Comparison of ENCODE assay signal across 8 mouse cellular contexts in genomic region chr1:155097354-155097753, GRCm38 (mm10). TPM values are rescaled to one million over a fixed set of nuclear protein-coding genes. Genes with fewer than 3 reads are reported as not detected.
DNase-seq lines count a peak whose midpoint lies in the region; ATAC-seq and TF ChIP-seq lines count a peak whose summit lies in the region.

No protein-coding gene starts in this region.

- WGBS in forebrain, embryonic 12.5 days = 30% methylated on average over 6 of the region's 6 CpGs
- WGBS in liver, embryonic 14.5 days (ENCODE audit: insufficient replicate concordance) = 4% methylated on average over 6 of the region's 6 CpGs

- TF ChIP-seq CTCF in liver, embryonic 14.5 days (IDR thresholded peaks at IDR 0.05; ENCODE audit: low read depth) = no peak

- no peak for ATAC-seq in forebrain, embryonic 12.5 days (ENCODE audit: low FRiP score)
- ATAC-seq in liver, embryonic 14.5 days (ENCODE audit: insufficient read depth) = peak; percentile 47
- ATAC-seq in monocyte, adult 5-6 weeks (replicated peaks; ENCODE audit: insufficient number of reproducible peaks, low FRiP score, low TSS enrichment, poor library complexity, severe bottlenecking) = no peak

- DNase-seq in 3134 (ENCODE audit: extremely low read depth, insufficient read length, low spot score) = peak; percentile 34
- DNase-seq in CD4-positive helper T cell, adult 2 months (ENCODE audit: low read depth, low spot score) = peak; percentile 48
- DNase-seq in liver, embryonic 14.5 days (ENCODE audit: low read depth in 3 of 3, low spot score in 3 of 3) = peak; percentile 82 to 87 (median 85)
- DNase-seq in spleen, postnatal 36 days (ENCODE audit: low spot score in 2 of 2) = peak; percentile 48 to 67
- no peak for DNase-seq in embryo, embryonic 10.5 days (ENCODE audit: low spot score)
- no peak for DNase-seq in layer of hippocampus, postnatal 36 days

- peaks cover 43% of the 10 kb centered on the region for H3K4me1 ChIP-seq in forebrain, embryonic 12.5 days
- peaks cover 17% of the 10 kb centered on the region in 2 experiments for H3K4me1 ChIP-seq in liver, embryonic 14.5 days (replicated peaks; ENCODE audit: control insufficient read depth in 2 of 2, insufficient read depth in 2 of 2, low read length in 1 of 2)

- peak; percentile 75 for TF ChIP-seq EP300 in liver, embryonic 14.5 days (IDR thresholded peaks at IDR 0.05; ENCODE audit: low read depth)

- peak overlapping the region; percentile 77 for H3K4me2 ChIP-seq in forebrain, embryonic 12.5 days
- H3K4me2 ChIP-seq in liver, embryonic 14.5 days (ENCODE audit: low read depth) = peak overlapping the region; percentile 89

- H3K4me3 ChIP-seq in forebrain, embryonic 12.5 days (replicated peaks) = peak overlapping the region; percentile 100
- peak overlapping the region; percentile 86 to 98 for H3K4me3 ChIP-seq in liver, embryonic 14.5 days (ENCODE audit: insufficient read depth in 1 of 2, low read depth in 2 of 2, low read length in 2 of 2)

- H3K27me3 ChIP-seq in forebrain, embryonic 12.5 days = no peaks in the 10 kb centered on the region
- H3K27me3 ChIP-seq in liver, embryonic 14.5 days (ENCODE audit: control insufficient read depth, insufficient read depth, low read length) = no peaks in the 10 kb centered on the region

- 0 out of 2 replicates have a peak, but pooled peaks cover 3% of the 10 kb centered on the region for H3K36me3 ChIP-seq in forebrain, embryonic 12.5 days (replicated peaks)
- H3K36me3 ChIP-seq in liver, embryonic 14.5 days (replicated peaks; ENCODE audit: control insufficient read depth, insufficient read depth, low read depth) = no peaks in the 10 kb centered on the region; the same call in 1 of the 2 replicates

- no peak overlapping the region for H3K27ac ChIP-seq in forebrain, embryonic 12.5 days
- H3K27ac ChIP-seq in liver, embryonic 14.5 days = peak overlapping the region; percentile 96

- H3K9ac ChIP-seq in forebrain, embryonic 12.5 days = peak overlapping the region; percentile 100
- H3K9ac ChIP-seq in liver, embryonic 14.5 days (replicated peaks) = peak overlapping the region; percentile 95

- H3K9me3 ChIP-seq in forebrain, embryonic 12.5 days = no peaks in the 10 kb centered on the region
- no peaks in the 10 kb centered on the region for H3K9me3 ChIP-seq in liver, embryonic 14.5 days (ENCODE audit: control insufficient read depth, low read length)

RNA-seq across cellular contexts. Expression of gene Ier5, which starts 2.1 kb away (rescaled TPM):
- polyA plus RNA-seq in forebrain, embryonic 12.5 days (2016; fragmentation: Nextera tagmentation; extraction: Ambion mirVana) = 15.2 and 19.2 TPM in 2 replicates
- polyA plus RNA-seq in liver, embryonic 14.5 days (2012; rRNA removed) = 4.9 and 5.8 TPM in 2 replicates
- polyA plus RNA-seq in liver, embryonic 14.5 days (2014; fragmentation: Nextera tagmentation; extraction: Ambion mirVana) = 2.9 and 3.3 TPM in 2 replicates
- 10 to 100 TPM; 26.5 to 30.6 TPM for total RNA-seq in layer of hippocampus, postnatal 36 days (2021)
- total RNA-seq in monocyte, adult 5-6 weeks (2017) = 118 to 240 TPM (median 139 TPM) in 3 replicates

RNA-seq across cellular contexts. Expression of gene Mr1, which starts 49.3 kb away (rescaled TPM):
- 0.85 and 1.3 TPM in 2 replicates for polyA plus RNA-seq in forebrain, embryonic 12.5 days (2016; fragmentation: Nextera tagmentation; extraction: Ambion mirVana)
- 0.28 and 0.37 TPM in 2 replicates for polyA plus RNA-seq in liver, embryonic 14.5 days (2012; rRNA removed)
- 0.27 and 0.52 TPM in 2 replicates for polyA plus RNA-seq in liver, embryonic 14.5 days (2014; fragmentation: Nextera tagmentation; extraction: Ambion mirVana)
- 1 to 10 TPM; 1.4 to 2.5 TPM for total RNA-seq in layer of hippocampus, postnatal 36 days (2021)
- total RNA-seq in monocyte, adult 5-6 weeks (2017) = 8.6 to 21.8 TPM (median 18.3 TPM) in 3 replicates

Comparison
In these comparisons a context has a peak if more than half of its experiments do, and no peak if none do; other contexts are left out.
1. DNase-seq: peak in 3134 (single experiment), CD4-positive helper T cell, adult 2 months (single experiment), liver, embryonic 14.5 days (3 of 3) and spleen, postnatal 36 days (2 of 2); none in embryo, embryonic 10.5 days (single experiment) and layer of hippocampus, postnatal 36 days (0 of 2).